Mouse (Mus musculus): ENCODE data around the gene Tssk4. TPM values are rescaled to one million over a fixed set of nuclear protein-coding genes. Genes with fewer than 3 reads are reported as not detected.

The Tssk4 gene
- polyA plus RNA-seq (2012; rRNA removed), result 0.37 and 0.43 TPM in 2 replicates

GRCm38 (mm10) chr14:55649884-55650283, at the start of gene Tssk4:
Gene Tssk4 (plus strand): TSS chr14:55650184.

GRCm38 (mm10) chr14:55603271-55603632, 46.7 kb upstream of the Tssk4 start, which contains the start of gene Irf9:
Gene Irf9 (plus strand): TSS chr14:55603571.

GRCm38 (mm10) chr14:55617822-55618221, 32.2 kb upstream of the Tssk4 start, which contains the start of gene Rec8:
Gene Rec8 (plus strand): TSS chr14:55618037.

GRCm38 (mm10) chr14:55635523-55636007, 14.4 kb upstream of the Tssk4 start, which contains the start of gene Ipo4:
Gene Ipo4 (minus strand): TSS chr14:55635957.

GRCm38 (mm10) chr14:55637795-55638194, 12.2 kb upstream of the Tssk4 start, which contains the start of gene Gm49378:
Gene Gm49378 (minus strand): TSS chr14:55637895.

GRCm38 (mm10) chr14:55643060-55643907, 6.7 kb upstream of the Tssk4 start, which contains the start of gene Tm9sf1:
Gene Tm9sf1 (minus strand): TSS chr14:55643806.

GRCm38 (mm10) chr14:55659960-55660573, 10.1 kb downstream of the Tssk4 start, which contains the start of gene Mdp1:
Gene Mdp1 (minus strand): TSS chr14:55660508.

GRCm38 (mm10) chr14:55671833-55672740, 22.1 kb downstream of the Tssk4 start, which contains the start of the genes Gmpr2 and Nedd8:
Gene Gmpr2 (plus strand): TSS chr14:55671941.
Gene Nedd8 (minus strand): TSS chr14:55672124.

GRCm38 (mm10) chr14:55681160-55682117, 31.5 kb downstream of the Tssk4 start, which contains the start of gene Tinf2:
Gene Tinf2 (minus strand): TSS chr14:55681820.

Other genes with a start within 250 kb of the Tssk4 start
- gene Dhrs4, start 171.4 kb upstream of the Tssk4 start, polyA plus RNA-seq (2012; rRNA removed), result 85.7 and 88.1 TPM in 2 replicates
- 0.83 and 1.2 TPM in 2 replicates for gene Carmil3, start 159.5 kb upstream of the Tssk4 start, polyA plus RNA-seq (2012; rRNA removed)
- under 0.01 and 0.03 TPM in 2 replicates for gene Cpne6, start 139.7 kb upstream of the Tssk4 start, polyA plus RNA-seq (2012; rRNA removed)
- gene Nrl, start 125.2 kb upstream of the Tssk4 start, polyA plus RNA-seq (2012; rRNA removed), result 0.02 TPM in 1 of 2 replicates, not detected in the other
- gene Pck2, start 109.9 kb upstream of the Tssk4 start, polyA plus RNA-seq (2012; rRNA removed), result 21.6 and 22.6 TPM in 2 replicates
- gene Dcaf11, start 90.2 kb upstream of the Tssk4 start, polyA plus RNA-seq (2012; rRNA removed), result 45.8 and 49.5 TPM in 2 replicates
- gene A730061H03Rik, start 89.8 kb upstream of the Tssk4 start, polyA plus RNA-seq (2012; rRNA removed), result 0.93 and 1.3 TPM in 2 replicates
- 0.30 and 1.00 TPM in 2 replicates for gene Fitm1, start 74.6 kb upstream of the Tssk4 start, polyA plus RNA-seq (2012; rRNA removed)
- gene Psme1, start 72.1 kb upstream of the Tssk4 start, polyA plus RNA-seq (2012; rRNA removed), result 89.0 and 93.6 TPM in 2 replicates
- 14.9 and 16.0 TPM in 2 replicates for gene Emc9, start 64.9 kb upstream of the Tssk4 start, polyA plus RNA-seq (2012; rRNA removed)
- 87.0 and 89.9 TPM in 2 replicates for gene Psme2, start 59.1 kb upstream of the Tssk4 start, polyA plus RNA-seq (2012; rRNA removed)
- gene Rnf31, start 58.5 kb upstream of the Tssk4 start, polyA plus RNA-seq (2012; rRNA removed), result 7.7 and 9.1 TPM in 2 replicates
- 38.3 and 44.8 TPM in 2 replicates for gene Irf9, start 46.6 kb upstream of the Tssk4 start, polyA plus RNA-seq (2012; rRNA removed)
- 2.3 and 4.0 TPM in 2 replicates for gene Rec8, start 32.1 kb upstream of the Tssk4 start, polyA plus RNA-seq (2012; rRNA removed)
- 21.5 and 30.6 TPM in 2 replicates for gene Ipo4, start 14.2 kb upstream of the Tssk4 start, polyA plus RNA-seq (2012; rRNA removed)
- gene Gm49378, start 12.3 kb upstream of the Tssk4 start, polyA plus RNA-seq (2012; rRNA removed), result 1.5 TPM in 2 replicates
- 27.6 and 31.3 TPM in 2 replicates for gene Tm9sf1, start 6.4 kb upstream of the Tssk4 start, polyA plus RNA-seq (2012; rRNA removed)
- gene Mdp1, start 10.3 kb downstream of the Tssk4 start, polyA plus RNA-seq (2012; rRNA removed), result 12.1 and 12.3 TPM in 2 replicates
- 13.9 and 15.5 TPM in 2 replicates for gene Gmpr2, start 21.8 kb downstream of the Tssk4 start, polyA plus RNA-seq (2012; rRNA removed)
- gene Nedd8, start 21.9 kb downstream of the Tssk4 start, polyA plus RNA-seq (2012; rRNA removed), result 132 and 150 TPM in 2 replicates
- 10.4 and 12.1 TPM in 2 replicates for gene Tinf2, start 31.6 kb downstream of the Tssk4 start, polyA plus RNA-seq (2012; rRNA removed)
- 9.0 and 11.1 TPM in 2 replicates for gene Tgm1, start 63.7 kb downstream of the Tssk4 start, polyA plus RNA-seq (2012; rRNA removed)
- 22.7 and 23.3 TPM in 2 replicates for gene Rabggta, start 72.1 kb downstream of the Tssk4 start, polyA plus RNA-seq (2012; rRNA removed)
- 48.3 and 54.5 TPM in 2 replicates for gene Dhrs1, start 95.5 kb downstream of the Tssk4 start, polyA plus RNA-seq (2012; rRNA removed)
- 10.4 and 10.6 TPM in 2 replicates for gene Nop9, start 95.5 kb downstream of the Tssk4 start, polyA plus RNA-seq (2012; rRNA removed)
- 155 and 165 TPM in 2 replicates for gene Cideb, start 108.3 kb downstream of the Tssk4 start, polyA plus RNA-seq (2012; rRNA removed)
- gene Ltb4r2, start 111.2 kb downstream of the Tssk4 start, polyA plus RNA-seq (2012; rRNA removed), result 0.85 and 1.1 TPM in 2 replicates
- gene Ltb4r1, start 115.8 kb downstream of the Tssk4 start, polyA plus RNA-seq (2012; rRNA removed), result 10.9 and 15.1 TPM in 2 replicates
- gene Adcy4, start 133.9 kb downstream of the Tssk4 start, polyA plus RNA-seq (2012; rRNA removed), result 1.8 and 2.3 TPM in 2 replicates
- 8.7 and 9.9 TPM in 2 replicates for gene Ripk3, start 138.7 kb downstream of the Tssk4 start, polyA plus RNA-seq (2012; rRNA removed)
- gene Nfatc4, start 173.0 kb downstream of the Tssk4 start, polyA plus RNA-seq (2012; rRNA removed), result 0.96 and 1.2 TPM in 2 replicates
- 1.2 and 1.3 TPM in 2 replicates for gene Nynrin, start 203.8 kb downstream of the Tssk4 start, polyA plus RNA-seq (2012; rRNA removed)
- 0.25 and 0.39 TPM in 2 replicates for gene Cbln3, start 234.2 kb downstream of the Tssk4 start, polyA plus RNA-seq (2012; rRNA removed)
- 12.7 and 14.5 TPM in 2 replicates for gene Khnyn, start 234.8 kb downstream of the Tssk4 start, polyA plus RNA-seq (2012; rRNA removed)

Measured in liver, embryonic 18 days (tissue).